In genomic region chr12:8973820-8974465, GRCm38 (mm10) we compare ENCODE assay signal across 8 mouse cellular contexts. TPM values are rescaled to one million over a fixed set of nuclear protein-coding genes. Genes with fewer than 3 reads are reported as not detected.
DNase-seq lines count a peak whose midpoint lies in the region; ATAC-seq lines count a peak whose summit lies in the region.

Gene Wdr35, plus strand, starts transcription at chr12:8973892.

- H3K36me3 ChIP-seq in erythroblast, embryonic 14.5 days (ENCODE audit: control insufficient read depth), result no peaks in the 10 kb centered on the region
- H3K36me3 ChIP-seq in heart, embryonic 11.5 days (ENCODE audit: control insufficient read depth, insufficient read depth, low read length), result no peaks in the 10 kb centered on the region
- H3K36me3 ChIP-seq in kidney, embryonic 16.5 days (ENCODE audit: insufficient read depth, low read length), result peaks cover 7% of the 10 kb centered on the region; the same call in 1 of the 2 replicates

- H3K9ac ChIP-seq in heart, embryonic 11.5 days (ENCODE audit: low read depth, low read length), result peak within 1 kb of the TSS; percentile 71
- peak within 1 kb of the TSS; percentile 70 for H3K9ac ChIP-seq in kidney, embryonic 16.5 days (replicated peaks; ENCODE audit: low read length)

- under 1% methylated on average over 45 of the region's 45 CpGs for WGBS in heart, embryonic 11.5 days (ENCODE audit: insufficient replicate concordance)
- under 1% methylated on average over 45 of the region's 45 CpGs for WGBS in kidney, embryonic 16.5 days

- ATAC-seq in heart, embryonic 11.5 days (replicated peaks; ENCODE audit: insufficient number of reproducible peaks, low FRiP score, low TSS enrichment), result peak; percentile 75
- peak; percentile 89 for ATAC-seq in kidney, embryonic 16.5 days (ENCODE audit: low FRiP score, low TSS enrichment)

- DNase-seq in CD4-positive helper T cell, adult 2 months (ENCODE audit: low read depth, low spot score), result peak; percentile 92
- peak; percentile 75 for DNase-seq in brain, embryonic 18.5 days (ENCODE audit: low read depth, low spot score)
- DNase-seq in liver, result peak; percentile 80
- peak; percentile 52 to 79 for DNase-seq in monocyte, adult 2 months (ENCODE audit: low read depth in 1 of 2, low spot score in 2 of 2)
- DNase-seq in spleen, postnatal 14 days (ENCODE audit: low spot score in 2 of 2), result peak; percentile 73 to 85

- H3K4me1 ChIP-seq in erythroblast, embryonic 14.5 days (ENCODE audit: control insufficient read depth), result peaks cover 12% of the 10 kb centered on the region
- no peaks in the 10 kb centered on the region for H3K4me1 ChIP-seq in heart, embryonic 11.5 days (ENCODE audit: control insufficient read depth, insufficient read depth, low read length)
- H3K4me1 ChIP-seq in kidney, embryonic 16.5 days (ENCODE audit: insufficient read depth, low read length), result peaks cover 12% of the 10 kb centered on the region; the same call in 1 of the 2 replicates

- no peak within 1 kb of the TSS for H3K27ac ChIP-seq in heart, embryonic 11.5 days (ENCODE audit: low read depth, low read length)
- no peak within 1 kb of the TSS for H3K27ac ChIP-seq in kidney, embryonic 16.5 days (ENCODE audit: low read length)

- peaks cover 2% of the 10 kb centered on the region; the same call in 1 of the 2 replicates for H3K9me3 ChIP-seq in erythroblast, embryonic 14.5 days (ENCODE audit: control insufficient read depth, low read length)
- H3K9me3 ChIP-seq in heart, embryonic 11.5 days (replicated peaks; ENCODE audit: control insufficient read depth, low read length), result no peaks in the 10 kb centered on the region
- H3K9me3 ChIP-seq in kidney, embryonic 16.5 days (ENCODE audit: low read length), result 0 out of 2 replicates have a peak, but pooled peaks cover 2% of the 10 kb centered on the region

- H3K27me3 ChIP-seq in erythroblast, embryonic 14.5 days (ENCODE audit: control insufficient read depth), result peaks cover 49% of the 10 kb centered on the region
- H3K27me3 ChIP-seq in heart, embryonic 11.5 days (ENCODE audit: control insufficient read depth, insufficient read depth, low read length), result no peaks in the 10 kb centered on the region
- no peaks in the 10 kb centered on the region for H3K27me3 ChIP-seq in kidney, embryonic 16.5 days (ENCODE audit: insufficient read depth, low read length)

- peak within 1 kb of the TSS; percentile 68 for H3K4me3 ChIP-seq in erythroblast, embryonic 14.5 days (replicated peaks)
- H3K4me3 ChIP-seq in heart, embryonic 11.5 days (ENCODE audit: low read depth, low read length), result peak within 1 kb of the TSS; percentile 62
- peak within 1 kb of the TSS; percentile 77 for H3K4me3 ChIP-seq in kidney, embryonic 16.5 days (ENCODE audit: low read length)

- peak within 1 kb of the TSS; percentile 77 for H3K4me2 ChIP-seq in heart, embryonic 11.5 days
- H3K4me2 ChIP-seq in kidney, embryonic 16.5 days (replicated peaks; ENCODE audit: low read depth, low read length), result peak within 1 kb of the TSS; percentile 64

RNA-seq across cellular contexts. Expression of gene Wdr35, which starts in this region (rescaled TPM):
- 0.01 TPM in 1 of 2 replicates, not detected in the other for polyA plus RNA-seq in erythroblast, embryonic 14.5 days (2012)
- polyA plus RNA-seq in heart, embryonic 11.5 days (2014; fragmentation: Nextera tagmentation; extraction: Ambion mirVana), result 12.5 and 14.5 TPM in 2 replicates
- polyA plus RNA-seq in kidney, embryonic 16.5 days (2015; fragmentation: Nextera tagmentation; extraction: Ambion mirVana), result 21.0 and 22.3 TPM in 2 replicates

Comparison
In these comparisons a context has a peak if more than half of its experiments do, and no peak if none do; other contexts are left out.
1. RNA of gene Wdr35 (polyA plus RNA-seq): 21.0 to 22.3 TPM in kidney, embryonic 16.5 days and 12.5 to 14.5 TPM in heart, embryonic 11.5 days; 0.01 TPM in erythroblast, embryonic 14.5 days; every median in the first group is over 10 times any median in the second.
2. Peak in every context shown above with its lines, with median percentiles within 50 percentile points of each other: DNase-seq and H3K4me3 ChIP-seq.